Mouse (Mus musculus) neural tube, embryonic 14.5 days (tissue): ENCODE data around the gene Cldn2. TPM values are rescaled to one million over a fixed set of nuclear protein-coding genes. Genes with fewer than 3 reads are reported as not detected.

ENCODE experiments used
- ATAC-seq: fragments of 200-750 bp; cut with Nextera tagmentation; 2 replicates; pipeline ENCODE4 v1.8.0; 2017; ENCODE audit warnings: low read depth, mild to moderate bottlenecking, moderate TSS enrichment, moderate library complexity
- H3K27ac ChIP-seq: fragments of 300-500 bp; sonication (generic); 2 replicates; pipeline ENCODE4 v1.5.1; 2014; ENCODE audit warnings: low read depth, mild to moderate bottlenecking, control low read depth, low read length, moderate library complexity, mixed read lengths
- H3K27me3 ChIP-seq: fragments of 300-500 bp; sonication (generic); 2 replicates; pipeline ENCODE4 v1.6.1; 2014; ENCODE audit warnings: low read length; ENCODE audit not compliant: control insufficient read depth, insufficient read depth
- H3K36me3 ChIP-seq: fragments of 300-500 bp; sonication (generic); 2 replicates; pipeline ENCODE4 v1.6.1; 2014; ENCODE audit warnings: low read length, mixed read lengths; ENCODE audit not compliant: control insufficient read depth, insufficient read depth
- H3K4me1 ChIP-seq: fragments of 300-500 bp; sonication (generic); 2 replicates; pipeline ENCODE4 v1.6.1; 2014; ENCODE audit warnings: low read length; ENCODE audit not compliant: control insufficient read depth, insufficient read depth
- H3K4me2 ChIP-seq: fragments of 300-500 bp; sonication (generic); 2 replicates; pipeline ENCODE4 v1.6.1; 2014; ENCODE audit warnings: mild to moderate bottlenecking, low read depth, low read length, control low read depth
- H3K4me3 ChIP-seq: fragments of 300-500 bp; sonication (generic); 2 replicates; pipeline ENCODE4 v1.5.1; 2014; ENCODE audit warnings: low read depth, low read length, control low read depth, mixed read lengths
- H3K9ac ChIP-seq: fragments of 300-500 bp; sonication (generic); replicated peaks from 2 replicates; pipeline ENCODE4 v1.6.1; 2014; ENCODE audit warnings: low read depth, mild to moderate bottlenecking, control low read depth, low read length, mixed read lengths
- H3K9me3 ChIP-seq: fragments of 300-500 bp; sonication (generic); 2 replicates; pipeline ENCODE4 v1.6.1; 2016; ENCODE audit warnings: low read length; ENCODE audit not compliant: control insufficient read depth
- WGBS: fragments of 180-500 bp; shearing (Covaris S2); extraction: QIAGEN DNeasy Blood & Tissue Kit; methylation state at CpG from one replicate; pipeline ENCODE4 v1.1.7; 2014; 5-methylcytosine and 5-hydroxymethylcytosine counted together
- polyA plus RNA-seq: library from polyadenylated mRNA; unstranded; fragments of >200 nt; fragmentation: Nextera tagmentation; extraction: Ambion mirVana; gene quantifications from 2 replicates; pipeline ENCODE4 v1.2.1, GENCODE M21; 2014

Cldn2 gene
- polyA plus RNA-seq, 1 experiment from 2014 or later: not detected

DNA sequence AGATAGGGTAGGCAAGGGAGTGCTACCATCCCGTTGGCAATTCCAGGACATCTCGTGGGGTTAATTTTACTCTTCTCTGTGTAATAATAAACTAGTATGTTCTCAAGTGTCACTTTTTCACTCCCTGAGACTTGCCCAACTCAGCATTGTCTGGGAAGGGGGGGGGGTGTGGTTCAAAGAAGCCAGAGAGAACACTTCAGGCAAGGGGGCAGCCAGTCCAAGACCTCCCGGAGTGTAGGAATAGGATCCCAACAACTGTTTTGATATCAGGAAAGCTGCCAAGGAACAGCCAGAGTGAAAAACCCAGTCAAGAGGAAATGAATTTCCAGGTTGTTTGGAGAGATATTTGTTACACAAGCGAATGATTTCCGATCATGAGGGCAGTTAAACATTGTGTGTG, 14.6 kb downstream of the Cldn2 start:
- whole genome bisulfite sequencing: 84% methylated on average over 5 of the region's 5 CpGs
- no peaks in the 10 kb centered on the region for H3K27me3 ChIP-seq
- no peak overlapping the region for H3K4me2 ChIP-seq
- no peak for ATAC-seq
- no peaks in the 10 kb centered on the region for H3K4me1 ChIP-seq
- no peak overlapping the region for H3K9ac ChIP-seq
- no peaks in the 10 kb centered on the region for H3K9me3 ChIP-seq
- H3K27ac ChIP-seq: no peak overlapping the region
- no peaks in the 10 kb centered on the region for H3K36me3 ChIP-seq
- H3K4me3 ChIP-seq: no peak overlapping the region

DNA sequence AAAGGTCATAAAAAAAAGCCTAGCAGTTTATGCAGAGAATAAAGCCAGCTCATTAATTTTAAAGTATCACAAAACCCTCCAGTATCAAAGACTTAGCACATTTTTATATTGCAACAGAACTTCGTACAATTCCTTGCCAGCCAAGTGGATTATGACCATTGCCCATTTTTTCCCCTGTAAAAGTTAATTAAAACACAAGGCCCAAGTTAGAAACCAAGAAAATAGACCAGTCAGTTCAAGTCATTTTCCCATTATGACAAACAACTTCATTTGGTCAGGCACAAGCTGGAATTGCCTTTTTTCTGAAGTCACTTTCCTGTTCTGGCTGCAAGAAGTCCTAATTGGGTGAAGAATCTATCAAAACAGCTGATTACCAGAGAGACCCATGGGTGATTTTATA, 24.8 kb downstream of the Cldn2 start:
- H3K36me3 ChIP-seq: no peaks in the 10 kb centered on the region
- H3K9me3 ChIP-seq: no peaks in the 10 kb centered on the region
- no peak overlapping the region for H3K4me3 ChIP-seq
- H3K9ac ChIP-seq: no peak overlapping the region
- ATAC-seq: no peak
- 80% methylated on average over 1 of the region's 1 CpGs for WGBS
- no peak overlapping the region for H3K4me2 ChIP-seq
- H3K27me3 ChIP-seq: no peaks in the 10 kb centered on the region
- no peaks in the 10 kb centered on the region for H3K4me1 ChIP-seq
- H3K27ac ChIP-seq: no peak overlapping the region

DNA sequence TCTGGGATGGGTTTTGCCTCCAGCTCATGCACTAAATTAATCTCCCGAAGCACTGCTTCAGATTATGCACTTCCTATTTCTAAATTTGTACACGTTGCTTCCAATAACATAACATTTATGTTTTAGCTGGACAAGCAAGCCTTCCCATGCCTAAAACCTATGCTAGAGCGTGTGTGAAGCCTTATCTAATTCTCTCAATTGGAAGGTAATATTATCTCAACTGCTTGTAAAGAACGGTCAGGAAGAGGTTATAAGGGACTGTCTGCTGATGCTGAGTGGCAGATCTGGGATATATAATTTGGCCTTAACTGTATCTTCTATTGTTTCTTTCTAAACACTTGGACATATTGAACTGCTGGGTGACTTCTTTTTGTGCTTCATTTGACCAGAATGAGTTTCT, 26.3 kb downstream of the Cldn2 start:
- no peak overlapping the region for H3K4me3 ChIP-seq
- 91% methylated on average over 4 of the region's 4 CpGs for WGBS
- no peak for ATAC-seq

GRCm38 (mm10) chrX:139828363-139829092, 27.9 kb downstream of the Cldn2 start:
- no peaks in the 10 kb centered on the region for H3K36me3 ChIP-seq
- no peak overlapping the region for H3K27ac ChIP-seq
- H3K27me3 ChIP-seq: no peaks in the 10 kb centered on the region
- no peak overlapping the region for H3K4me2 ChIP-seq
- no peak overlapping the region for H3K9ac ChIP-seq
- no peaks in the 10 kb centered on the region for H3K4me1 ChIP-seq
- ATAC-seq: no peak
- WGBS: 90% methylated on average over 6 of the region's 6 CpGs
- H3K9me3 ChIP-seq: no peaks in the 10 kb centered on the region
- H3K4me3 ChIP-seq: no peak overlapping the region

More for the DNA sequence above, 26.3 kb downstream of the Cldn2 start:
- Histone ChIP-seq H3K27ac (no peak overlapping the region), H3K9ac (no peak overlapping the region), H3K4me2 (no peak overlapping the region), H3K9me3 (no peaks in the 10 kb centered on the region), H3K27me3 (no peaks in the 10 kb centered on the region), H3K36me3 (no peaks in the 10 kb centered on the region), H3K4me1 (no peaks in the 10 kb centered on the region)

GRCm38 (mm10) chrX:139832464-139832863, 31.8 kb downstream of the Cldn2 start:
- Histone ChIP-seq H3K27ac (no peak overlapping the region), H3K4me3 (no peak overlapping the region), H3K9me3 (no peaks in the 10 kb centered on the region), H3K4me2 (no peak overlapping the region), H3K27me3 (no peaks in the 10 kb centered on the region), H3K36me3 (no peaks in the 10 kb centered on the region), H3K9ac (no peak overlapping the region), H3K4me1 (no peaks in the 10 kb centered on the region)
- ATAC-seq: no peak
- WGBS: 24% methylated on average over 5 of the region's 5 CpGs

DNA sequence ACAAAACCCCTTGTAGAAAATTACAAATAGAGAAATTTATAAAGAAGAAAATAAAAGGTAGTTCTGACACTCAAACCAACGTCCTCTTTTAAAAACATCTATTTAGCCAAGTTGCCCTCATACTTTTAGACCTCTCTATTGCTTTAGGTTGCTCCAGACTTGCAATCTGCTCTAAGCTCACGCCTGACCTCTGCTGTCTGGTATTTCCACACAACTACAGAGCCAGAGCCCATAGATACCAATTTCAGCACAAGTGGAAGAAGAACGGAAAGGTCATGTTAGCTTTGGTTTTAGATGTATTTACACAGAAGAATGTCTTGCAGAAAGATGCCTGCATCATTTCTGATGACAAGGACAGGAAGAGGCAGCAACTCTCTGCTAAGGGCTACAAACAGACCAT, 38.4 kb downstream of the Cldn2 start:
- H3K27ac ChIP-seq: no peak overlapping the region
- H3K4me3 ChIP-seq: no peak overlapping the region
- no peaks in the 10 kb centered on the region for H3K36me3 ChIP-seq
- H3K27me3 ChIP-seq: no peaks in the 10 kb centered on the region
- no peak overlapping the region for H3K9ac ChIP-seq
- no peak overlapping the region for H3K4me2 ChIP-seq
- WGBS: 54% methylated on average over 3 of the region's 3 CpGs
- H3K4me1 ChIP-seq: no peaks in the 10 kb centered on the region
- ATAC-seq: no peak
- H3K9me3 ChIP-seq: no peaks in the 10 kb centered on the region

GRCm38 (mm10) chrX:139841091-139841490, 40.5 kb downstream of the Cldn2 start:
- ATAC-seq: no peak

DNA sequence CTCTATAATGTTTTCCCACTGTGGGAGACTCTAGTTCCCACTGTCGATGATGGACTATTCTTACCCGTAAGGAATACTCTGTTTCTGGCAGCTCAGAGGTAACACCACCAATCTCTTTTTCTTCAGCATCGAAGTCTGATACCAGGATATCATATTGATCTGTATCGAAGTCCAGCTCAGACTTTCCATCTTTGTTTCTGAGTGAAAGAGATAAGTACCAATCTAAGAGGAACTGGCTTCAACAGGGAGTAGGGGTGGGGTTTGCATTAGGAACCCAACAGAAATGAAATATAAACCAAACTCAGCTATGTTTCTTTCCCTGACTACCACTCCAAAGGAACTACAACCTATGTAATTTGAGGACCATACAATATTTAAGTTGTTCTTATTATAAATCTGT, 54.2 kb downstream of the Cldn2 start:
- Histone ChIP-seq H3K4me2 (no peak overlapping the region), H3K27me3 (no peaks in the 10 kb centered on the region), H3K9ac (no peak overlapping the region), H3K27ac (no peak overlapping the region), H3K9me3 (no peaks in the 10 kb centered on the region), H3K4me3 (no peak overlapping the region), H3K36me3 (no peaks in the 10 kb centered on the region), H3K4me1 (no peaks in the 10 kb centered on the region)
- 89% methylated on average over 4 of the region's 4 CpGs for whole genome bisulfite sequencing
- ATAC-seq: no peak

More at GRCm38 (mm10) chrX:139841091-139841490, 40.5 kb downstream of the Cldn2 start:
- no peaks in the 10 kb centered on the region for H3K4me1 ChIP-seq
- no peak overlapping the region for H3K4me2 ChIP-seq
- no peak overlapping the region for H3K9ac ChIP-seq
- H3K36me3 ChIP-seq: no peaks in the 10 kb centered on the region
- no peaks in the 10 kb centered on the region for H3K9me3 ChIP-seq
- H3K4me3 ChIP-seq: no peak overlapping the region
- no peaks in the 10 kb centered on the region for H3K27me3 ChIP-seq
- 84% methylated on average over 6 of the region's 6 CpGs for WGBS
- H3K27ac ChIP-seq: no peak overlapping the region

- H3K4me2 ChIP-seq: no peak overlapping the region
- no peaks in the 10 kb centered on the region for H3K4me1 ChIP-seq
- no peaks in the 10 kb centered on the region for H3K36me3 ChIP-seq
- no peak overlapping the region for H3K4me3 ChIP-seq
- no peaks in the 10 kb centered on the region for H3K9me3 ChIP-seq
- H3K27me3 ChIP-seq: no peaks in the 10 kb centered on the region; the same call in 1 of the 2 replicates
- H3K27ac ChIP-seq: no peak overlapping the region
- H3K9ac ChIP-seq: no peak overlapping the region
- ATAC-seq: no peak
- 87% methylated on average over 5 of the region's 5 CpGs for WGBS
Observed at GRCm38 (mm10) chrX:139859402-139859801, 58.8 kb downstream of the Cldn2 start.
